23 mouse cellular contexts compared by ENCODE assay signal in the genomic region with DNA sequence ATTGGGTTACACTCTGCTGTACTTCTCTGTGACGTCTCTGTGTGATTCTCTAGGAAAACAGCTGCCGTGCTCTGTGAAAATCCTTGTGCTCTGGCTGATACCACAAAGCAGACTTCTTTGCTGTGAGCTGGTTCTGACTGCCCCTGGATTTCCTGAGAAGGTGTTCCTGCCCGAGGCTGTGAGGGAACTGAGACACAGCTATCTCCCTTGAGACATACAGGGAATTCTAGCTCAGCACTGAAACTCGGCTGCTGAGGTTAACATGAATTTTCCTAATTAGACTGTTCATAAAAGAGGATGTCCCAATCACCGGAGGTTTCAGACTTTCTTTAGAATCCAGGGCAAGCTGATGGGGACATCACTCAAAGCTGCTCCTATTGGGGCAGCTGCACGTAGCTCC.
DNase-seq lines count a peak whose midpoint lies in the region; ATAC-seq and TF ChIP-seq lines count a peak whose summit lies in the region.
"Had no signal": no experiment of that assay in that cellular context is flagged by ENCODE, and none has a peak within 500 bp of the region (broad histone marks: within the 10 kb centered on the region; RNA-seq: fewer than 3 reads in every experiment).

No protein-coding gene starts in this region.

- H3K79me2 ChIP-seq in heart, adult 2 months (replicated peaks; ENCODE audit: control insufficient read depth, insufficient read depth, low read length): no peaks in the 10 kb centered on the region
- no peaks in the 10 kb centered on the region for H3K79me2 ChIP-seq in CH12.LX (replicated peaks; ENCODE audit: control insufficient read depth, extremely low read depth, insufficient read depth, poor library complexity, severe bottlenecking)

- H3K36me3 ChIP-seq in embryonic facial prominence, embryonic 13.5 days: no peaks in the 10 kb centered on the region
- no peaks in the 10 kb centered on the region for H3K36me3 ChIP-seq in embryonic facial prominence, embryonic 10.5 days (replicated peaks)
- H3K36me3 ChIP-seq in heart, embryonic 10.5 days: no peaks in the 10 kb centered on the region
- H3K36me3 ChIP-seq in heart, adult 2 months (ENCODE audit: control insufficient read depth, insufficient read depth, low read length): no peaks in the 10 kb centered on the region
- H3K36me3 ChIP-seq in CH12.LX (replicated peaks in 1 of 2; ENCODE audit: control insufficient read depth in 1 of 2, insufficient read depth in 1 of 2, low read length in 1 of 2): no peaks in the 10 kb centered on the region
- no peaks in the 10 kb centered on the region for H3K36me3 ChIP-seq in embryonic facial prominence, embryonic 14.5 days (ENCODE audit: control insufficient read depth, insufficient read depth, low read length)
- H3K36me3 ChIP-seq: G1E had no signal

- TF ChIP-seq POLR2A in heart, adult 2 months (IDR thresholded peaks at IDR 0.05; ENCODE audit: insufficient read depth, low read depth, low read length): no peak
- no peak for TF ChIP-seq POLR2A in CH12.LX (IDR thresholded peaks at IDR 0.05; ENCODE audit: low read depth, low read length)

- no peak overlapping the region for H3K4me2 ChIP-seq in embryonic facial prominence, embryonic 13.5 days
- H3K4me2 ChIP-seq in CH12.LX (ENCODE audit: insufficient read depth, low read depth, poor library complexity, severe bottlenecking): peak overlapping the region; percentile 14; the same call in 1 of the 2 replicates
- H3K4me2 ChIP-seq in embryonic facial prominence, embryonic 14.5 days (ENCODE audit: low read depth, low read length): no peak overlapping the region

- no peak for TF ChIP-seq CTCF in heart, adult 2 months (IDR thresholded peaks at IDR 0.05)
- no peak for TF ChIP-seq CTCF in CH12.LX (conservative IDR thresholded peaks at IDR 0.05 in 1 of 2, IDR thresholded peaks at IDR 0.05 in 1 of 2; ENCODE audit: low read depth in 2 of 2, low read length in 2 of 2)

- TF ChIP-seq RAD21 in CH12.LX (IDR thresholded peaks at IDR 0.05; ENCODE audit: low read depth, low read length): no peak; the same call in none of the 2 replicates

- peak overlapping the region; percentile 39; the same call in 1 of the 2 replicates for H3K27ac ChIP-seq in embryonic facial prominence, embryonic 13.5 days
- H3K27ac ChIP-seq in embryonic facial prominence, embryonic 10.5 days (replicated peaks): no peak overlapping the region; the same call in 1 of the 2 replicates
- no peak overlapping the region for H3K27ac ChIP-seq in heart, embryonic 10.5 days
- H3K27ac ChIP-seq in heart, adult 2 months: no peak overlapping the region
- H3K27ac ChIP-seq in CH12.LX (ENCODE audit: insufficient read depth, low read depth): no peak overlapping the region
- no peak overlapping the region for H3K27ac ChIP-seq in embryonic facial prominence, embryonic 14.5 days (replicated peaks; ENCODE audit: low read depth, low read length)

- intact Hi-C loops in heart, adult 2 months (cut with DNase I): no loop called here

- H3K27me3 ChIP-seq in embryonic facial prominence, embryonic 13.5 days: no peaks in the 10 kb centered on the region
- no peaks in the 10 kb centered on the region for H3K27me3 ChIP-seq in embryonic facial prominence, embryonic 10.5 days (replicated peaks; ENCODE audit: low read depth, poor library complexity, severe bottlenecking)
- H3K27me3 ChIP-seq in heart, embryonic 10.5 days (ENCODE audit: insufficient read depth, poor library complexity, severe bottlenecking): no peaks in the 10 kb centered on the region
- H3K27me3 ChIP-seq in heart, adult 2 months (ENCODE audit: control insufficient read depth, insufficient read depth, low read length): no peaks in the 10 kb centered on the region
- no peaks in the 10 kb centered on the region for H3K27me3 ChIP-seq in CH12.LX (replicated peaks)
- H3K27me3 ChIP-seq in embryonic facial prominence, embryonic 14.5 days (replicated peaks; ENCODE audit: control insufficient read depth, insufficient read depth, low read length): no peaks in the 10 kb centered on the region
- H3K27me3 ChIP-seq: Patski had no signal

- dilution Hi-C loops in CH12.LX (cut with MboI; ENCODE audit: extremely low pct_ligation_motif_present, extremely low pct_unique_long_range_greater_than_20kb, low sequenced_read_pairs): no loop called here

- H3K9me3 ChIP-seq in embryonic facial prominence, embryonic 13.5 days: no peaks in the 10 kb centered on the region
- H3K9me3 ChIP-seq in embryonic facial prominence, embryonic 10.5 days: no peaks in the 10 kb centered on the region
- no peaks in the 10 kb centered on the region for H3K9me3 ChIP-seq in heart, embryonic 10.5 days
- H3K9me3 ChIP-seq in CH12.LX (replicated peaks; ENCODE audit: low read length): no peaks in the 10 kb centered on the region
- no peaks in the 10 kb centered on the region for H3K9me3 ChIP-seq in embryonic facial prominence, embryonic 14.5 days (ENCODE audit: control insufficient read depth, low read length)
- H3K9me3 ChIP-seq: G1E had no signal

- DNase-seq in embryonic facial prominence, embryonic 10.5 days (ENCODE audit: low spot score): no peak
- peak; percentile 54 for DNase-seq in heart, embryonic 10.5 days (ENCODE audit: low spot score)
- no peak for DNase-seq in heart, adult 2 months
- DNase-seq in CH12.LX (ENCODE audit: extremely low read depth): peak; percentile 82
- peak; percentile 10 for DNase-seq in embryonic facial prominence, embryonic 14.5 days (ENCODE audit: low spot score)
- no peak for DNase-seq in T-cell, adult 2 months (ENCODE audit: low spot score)
- no peak for DNase-seq in adrenal gland, adult 2 months
- DNase-seq: adrenal gland, adult 8-10 months; adrenal gland, postnatal 10 days; adrenal gland, postnatal 14 days; adrenal gland, postnatal 25 days; adrenal gland, postnatal 36 days; B cell, adult 2 months; cerebellum, adult 11 months; cerebellum, adult 11-12 months; cerebellum, adult 18-20 months; cerebellum, adult 2 months; cerebellum, adult 8-10 months had no signal

- no peak overlapping the region for H3K9ac ChIP-seq in embryonic facial prominence, embryonic 13.5 days
- H3K9ac ChIP-seq in heart, adult 2 months (ENCODE audit: low read depth, low read length): no peak overlapping the region
- H3K9ac ChIP-seq in CH12.LX (ENCODE audit: insufficient read depth, low read depth): no peak overlapping the region
- no peak overlapping the region for H3K9ac ChIP-seq in embryonic facial prominence, embryonic 14.5 days (ENCODE audit: low read depth, low read length)

- TF ChIP-seq EP300 in heart, adult 2 months (IDR thresholded peaks at IDR 0.05; ENCODE audit: insufficient read depth, low read depth, low read length): no peak
- peak; percentile 92 for TF ChIP-seq EP300 in CH12.LX (IDR thresholded peaks at IDR 0.05; ENCODE audit: low read length)

- H3K4me1 ChIP-seq in embryonic facial prominence, embryonic 13.5 days: peaks cover 20% of the 10 kb centered on the region
- H3K4me1 ChIP-seq in embryonic facial prominence, embryonic 10.5 days: peaks cover 15% of the 10 kb centered on the region
- H3K4me1 ChIP-seq in heart, embryonic 10.5 days: no peaks in the 10 kb centered on the region
- H3K4me1 ChIP-seq in heart, adult 2 months (ENCODE audit: control insufficient read depth, insufficient read depth, low read length): peaks cover 1% of the 10 kb centered on the region; the same call in 1 of the 2 replicates
- peaks cover 8 to 51% of the 10 kb centered on the region in 2 experiments for H3K4me1 ChIP-seq in CH12.LX (ENCODE audit: control insufficient read depth in 1 of 2, insufficient read depth in 2 of 2)
- peaks cover 6% of the 10 kb centered on the region; the same call in 1 of the 2 replicates for H3K4me1 ChIP-seq in embryonic facial prominence, embryonic 14.5 days (ENCODE audit: control insufficient read depth, insufficient read depth, low read length)

- WGBS in embryonic facial prominence, embryonic 13.5 days: 41% methylated on average over 6 of the region's 6 CpGs
- 61% methylated on average over 6 of the region's 6 CpGs for WGBS in embryonic facial prominence, embryonic 10.5 days
- 77% methylated on average over 6 of the region's 6 CpGs for WGBS in heart, embryonic 10.5 days
- WGBS in heart, adult 2 months: 73% methylated on average over 6 of the region's 6 CpGs
- WGBS in embryonic facial prominence, embryonic 14.5 days: 40% methylated on average over 6 of the region's 6 CpGs

- no peak for ATAC-seq in embryonic facial prominence, embryonic 13.5 days (ENCODE audit: insufficient number of reproducible peaks, insufficient read depth, low FRiP score, low TSS enrichment, low read depth)
- no peak for ATAC-seq in embryonic facial prominence, embryonic 14.5 days (ENCODE audit: low read depth)
- ATAC-seq: activated CD4-positive, CD25-positive, alpha-beta regulatory T cell, adult 4 months; CD4-positive, CD25-positive, alpha-beta regulatory T cell, adult 4 months; Patski had no signal

- no peak overlapping the region for H3K4me3 ChIP-seq in embryonic facial prominence, embryonic 13.5 days
- no peak overlapping the region for H3K4me3 ChIP-seq in embryonic facial prominence, embryonic 10.5 days
- H3K4me3 ChIP-seq in heart, embryonic 10.5 days: no peak overlapping the region
- no peak overlapping the region for H3K4me3 ChIP-seq in heart, adult 2 months
- H3K4me3 ChIP-seq in CH12.LX (replicated peaks in 1 of 3; ENCODE audit: low read depth in 2 of 3, low read length in 2 of 3, poor library complexity in 1 of 3): no peak overlapping the region
- no peak overlapping the region for H3K4me3 ChIP-seq in embryonic facial prominence, embryonic 14.5 days (ENCODE audit: low read depth, low read length)

- in situ Hi-C loops in CH12.LX (cut with MboI; ENCODE audit: low pct_ligation_motif_present, low pct_unique_long_range_greater_than_20kb, low sequenced_read_pairs): no loop called here

TF ChIP-seq in CH12.LX, 34 proteins besides CTCF, POLR2A, EP300 and RAD21 (continues in another document):
- TF ChIP-seq MYC (IDR thresholded peaks at IDR 0.05; ENCODE audit: low read depth, low read length) (no peak), MAZ (IDR thresholded peaks at IDR 0.05; ENCODE audit: low read depth, low read length) (no peak), MEF2A (IDR thresholded peaks at IDR 0.05; ENCODE audit: borderline replicate concordance, low read depth, low read length) (peak; percentile 57; the same call in 1 of the 2 replicates), GABPA (IDR thresholded peaks at IDR 0.05; ENCODE audit: insufficient replicate concordance, low read depth, low read length) (no peak), MAFK (IDR thresholded peaks at IDR 0.05; ENCODE audit: insufficient replicate concordance, low read length) (peak; percentile 65), KAT2A (IDR thresholded peaks at IDR 0.05; ENCODE audit: insufficient replicate concordance, low read length) (0 out of 2 replicates have a peak, but pooled peaks have one; percentile 24), SIN3A (IDR thresholded peaks at IDR 0.05; ENCODE audit: low read length) (peak; percentile 46), ZMIZ1 (IDR thresholded peaks at IDR 0.05; ENCODE audit: low read depth, low read length) (no peak), SMC3 (IDR thresholded peaks at IDR 0.05; ENCODE audit: low read depth, low read length) (0 out of 2 replicates have a peak, but pooled peaks have one; percentile 2), NELFE (IDR thresholded peaks at IDR 0.05; ENCODE audit: low read depth, low read length) (no peak), ETS1 (conservative IDR thresholded peaks at IDR 0.05; ENCODE audit: low read depth, low read length) (peak; percentile 79)

Comparison
In these comparisons a context has a peak if more than half of its experiments do, and no peak if none do; other contexts are left out.
1. DNase-seq: peak in heart, embryonic 10.5 days (single experiment), CH12.LX (single experiment) and embryonic facial prominence, embryonic 14.5 days (single experiment); none in embryonic facial prominence, embryonic 10.5 days (single experiment), heart, adult 2 months (0 of 2), T-cell, adult 2 months (single experiment) and adrenal gland, adult 2 months (single experiment).